Comparison of ENCODE assay signal across 24 mouse cellular contexts in the genomic region with DNA sequence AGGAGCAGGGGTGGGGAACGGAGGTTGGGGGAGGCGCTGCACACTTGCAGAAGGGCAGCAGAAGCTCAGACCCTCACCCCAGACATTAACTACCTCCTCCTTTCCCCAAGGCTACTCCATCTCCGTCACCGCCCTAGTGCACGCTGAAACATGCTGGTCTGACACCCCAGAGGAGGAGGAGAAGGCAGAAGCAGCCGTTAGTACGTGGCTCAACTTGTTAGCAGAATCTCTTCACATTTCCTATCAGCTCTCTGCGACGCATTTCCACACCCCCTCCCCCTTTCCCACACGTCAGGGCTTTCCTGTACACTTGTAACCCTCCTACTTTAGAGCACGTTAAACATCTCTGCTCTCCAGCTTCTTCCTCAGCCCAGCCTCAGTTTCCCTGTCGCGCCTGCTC. TPM values are rescaled to one million over a fixed set of nuclear protein-coding genes. Genes with fewer than 3 reads are reported as not detected.
"Had no signal": no experiment of that assay in that cellular context is flagged by ENCODE, and none has a peak within 500 bp of the region (broad histone marks: within the 10 kb centered on the region; RNA-seq: fewer than 3 reads in every experiment).

No protein-coding gene starts in this region.

- H3K4me3 ChIP-seq: kidney, embryonic 15.5 days; left cerebral cortex, adult 2 months; limb, embryonic 12.5 days; liver, embryonic 12.5 days; liver, embryonic 15.5 days; myocyte; neural tube, embryonic 13.5 days; stomach, embryonic 15.5 days had no signal

- H3K36me3 ChIP-seq: kidney, embryonic 15.5 days; limb, embryonic 12.5 days; liver, embryonic 12.5 days; liver, embryonic 15.5 days; neural tube, embryonic 13.5 days; stomach, embryonic 15.5 days had no signal

- H3K9me3 ChIP-seq: kidney, embryonic 15.5 days; limb, embryonic 12.5 days; liver, embryonic 12.5 days; liver, embryonic 15.5 days; neural tube, embryonic 13.5 days; stomach, embryonic 15.5 days had no signal

- ATAC-seq: liver, embryonic 12.5 days; midbrain, embryonic 16.5 days had no signal

- H3K27ac ChIP-seq: kidney, embryonic 15.5 days; left cerebral cortex, adult 2 months; limb, embryonic 12.5 days; liver, embryonic 12.5 days; liver, embryonic 15.5 days; neural tube, embryonic 13.5 days; stomach, embryonic 15.5 days had no signal

- H3K27me3 ChIP-seq: kidney, embryonic 15.5 days; liver, embryonic 15.5 days; neural tube, embryonic 13.5 days; stomach, embryonic 15.5 days had no signal

- H3K4me1 ChIP-seq: liver, embryonic 15.5 days; stomach, embryonic 15.5 days had no signal

- DNase-seq: kidney, adult 8-10 months; kidney, postnatal 10 days; kidney, postnatal 36 days; layer of hippocampus, postnatal 36 days; liver; lung, adult 2 months; lung, postnatal 14 days; lung, postnatal 4 days; right cerebral cortex, adult 18-20 months; right cerebral cortex, postnatal 14 days; spleen, adult 18-20 months; thymus, postnatal 25 days had no signal

- H3K4me2 ChIP-seq: kidney, embryonic 15.5 days; limb, embryonic 12.5 days; liver, embryonic 12.5 days; liver, embryonic 15.5 days; midbrain, embryonic 11.5 days; neural tube, embryonic 13.5 days; stomach, embryonic 15.5 days had no signal

- H3K9ac ChIP-seq: kidney, embryonic 15.5 days; limb, embryonic 12.5 days; liver, embryonic 12.5 days; liver, embryonic 15.5 days; neural tube, embryonic 13.5 days; stomach, embryonic 15.5 days had no signal

RNA-seq across cellular contexts. Expression of a gene that starts 20.9 kb away (rescaled TPM):
- polyA plus RNA-seq: liver, embryonic 12.5 days; liver, embryonic 15.5 days; lung, adult 2 months; thymus, postnatal 0 days had no signal

RNA-seq across cellular contexts. Expression of a gene that starts 25.9 kb away (rescaled TPM):
- polyA plus RNA-seq: kidney, embryonic 15.5 days; limb, embryonic 12.5 days; liver, embryonic 12.5 days; liver, embryonic 15.5 days; lung, adult 2 months; lung, embryonic 16.5 days; midbrain, embryonic 11.5 days; midbrain, embryonic 16.5 days; myocyte; neural tube, embryonic 13.5 days; stomach, embryonic 15.5 days; thymus, postnatal 0 days had no signal

RNA-seq across cellular contexts. Expression of a gene that starts 43.6 kb away (rescaled TPM):
- polyA plus RNA-seq: midbrain, embryonic 11.5 days; midbrain, embryonic 16.5 days had no signal
